Mouse (Mus musculus) left cerebral cortex, postnatal 4 days (tissue): ENCODE data around the gene Mex3d. TPM values are rescaled to one million over a fixed set of nuclear protein-coding genes. Genes with fewer than 3 reads are reported as not detected.

Source experiments
- DNase-seq: peaks from one replicate; pipeline ENCODE4 v3.0.0-alpha.2; 2022
- intact Hi-C: fragments of 180-260 bp; cut with DNase I; formaldehyde crosslinking; loops from one replicate; pipeline ENCODE4 v1.15.1; 2025
- total RNA-seq, 2 experiments: library from RNA; stranded (reverse); gene quantifications; 2 replicates each; pipeline ENCODE4 v1.2.3; 2021

Gene Mex3d
- total RNA-seq, 2 experiments from 2014 or later = 75.5 to 80.1 TPM

DNA sequence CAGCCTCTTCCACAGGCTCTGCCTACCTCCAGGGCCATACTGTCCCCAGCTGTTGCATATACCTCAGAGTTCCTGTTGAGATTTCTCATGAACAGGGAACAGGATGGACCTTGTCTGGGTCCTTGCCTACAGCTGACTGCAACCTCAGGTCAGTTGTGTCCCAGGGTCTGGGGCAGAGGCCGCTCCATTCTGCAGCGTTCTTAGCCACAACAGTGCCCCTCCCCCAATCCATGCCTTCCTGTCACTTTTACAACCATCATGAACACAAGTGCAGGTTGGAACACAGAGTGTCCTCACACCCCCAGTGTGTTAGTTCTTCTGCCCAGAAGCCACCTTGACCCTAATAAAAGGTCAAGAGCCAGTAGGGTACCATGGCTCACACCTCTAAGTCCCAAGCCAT is 1.3 kb upstream of the Mex3d start:
- intact Hi-C loops = no loop called here
- DNase-seq = no peak

DNA sequence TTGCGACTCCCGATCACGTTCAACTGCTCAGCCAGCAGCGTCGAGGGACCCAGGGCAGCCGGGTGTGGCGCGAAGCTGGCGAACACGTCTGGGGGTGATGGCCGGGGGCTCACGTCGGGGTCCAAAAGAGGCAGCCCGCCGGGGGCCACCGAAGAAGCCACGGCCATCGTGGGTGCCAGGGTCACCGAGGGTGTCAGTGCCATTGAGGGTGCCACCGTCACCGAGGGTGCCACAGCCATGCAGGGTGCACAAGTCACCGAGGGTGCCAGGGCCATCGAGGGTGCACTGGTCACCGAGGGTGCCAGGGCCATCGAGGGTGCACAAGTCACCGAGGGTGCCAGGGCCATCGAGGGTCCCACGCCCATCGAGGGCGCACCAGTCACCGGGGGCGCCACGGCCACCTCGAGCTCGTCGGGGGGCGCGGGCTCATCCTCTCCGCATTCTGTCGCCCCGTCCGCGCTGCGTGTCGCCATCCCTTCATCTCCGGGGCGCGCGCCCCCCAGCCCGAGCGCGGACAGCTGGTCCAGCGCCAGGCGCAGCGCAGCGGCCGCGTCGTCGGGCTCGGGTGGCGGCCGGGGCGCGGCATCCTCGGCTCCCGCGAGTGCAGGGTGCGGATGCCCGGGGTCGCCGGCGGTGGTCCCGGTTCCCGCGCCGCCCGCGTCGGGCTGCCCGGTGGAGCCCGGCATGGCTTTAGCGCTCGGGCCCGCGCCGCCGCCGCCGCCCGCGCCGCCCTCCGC is 556 bp downstream of the Mex3d start:
- no peak for DNase-seq
- intact Hi-C loops = no loop called here

DNA sequence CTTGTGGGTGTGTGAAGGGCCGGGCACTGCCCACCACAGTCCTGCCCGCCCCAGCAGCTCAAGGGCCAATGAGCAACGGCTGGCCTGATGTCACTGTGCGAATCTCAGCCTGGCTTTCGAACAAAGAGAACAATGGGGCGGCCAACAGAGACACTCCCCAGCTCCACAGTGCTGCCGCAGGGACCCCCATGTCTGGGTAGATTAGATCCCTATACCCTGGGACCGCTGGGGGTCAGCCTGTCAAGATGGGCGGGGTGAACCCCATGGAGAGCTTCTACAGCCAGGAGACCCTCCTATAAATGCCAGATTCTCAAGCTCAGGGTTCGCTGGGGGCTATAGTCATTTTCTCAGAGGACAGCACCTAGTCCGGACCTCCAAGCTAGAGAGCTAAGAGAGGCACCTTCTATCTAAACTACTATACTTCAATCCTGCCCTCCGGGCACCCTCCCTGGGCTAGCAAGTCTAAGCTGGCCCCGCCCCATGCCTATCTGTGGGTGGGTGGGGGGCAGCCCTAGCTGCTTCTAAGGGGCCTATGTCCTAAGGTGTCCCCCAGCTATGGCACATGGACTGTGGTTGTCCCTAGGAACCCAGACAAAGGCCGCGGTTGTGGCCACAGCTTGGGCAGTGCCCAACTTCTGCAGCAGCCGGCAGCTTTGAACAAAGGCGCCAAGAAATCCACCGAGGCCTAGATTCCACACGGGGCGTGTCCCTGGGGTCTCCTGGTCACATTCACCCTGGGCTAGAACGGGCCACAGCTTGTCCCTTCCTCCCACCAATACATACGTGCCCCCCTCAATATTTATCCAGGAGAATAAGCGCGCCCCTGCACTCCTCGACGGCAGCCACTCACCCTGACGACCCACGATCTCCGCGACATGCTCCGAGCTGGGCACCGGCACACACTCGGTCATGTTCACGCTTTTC is 1.4 kb downstream of the Mex3d start:
- DNase-seq = peak; percentile 76
- intact Hi-C loops = no loop called here

DNA sequence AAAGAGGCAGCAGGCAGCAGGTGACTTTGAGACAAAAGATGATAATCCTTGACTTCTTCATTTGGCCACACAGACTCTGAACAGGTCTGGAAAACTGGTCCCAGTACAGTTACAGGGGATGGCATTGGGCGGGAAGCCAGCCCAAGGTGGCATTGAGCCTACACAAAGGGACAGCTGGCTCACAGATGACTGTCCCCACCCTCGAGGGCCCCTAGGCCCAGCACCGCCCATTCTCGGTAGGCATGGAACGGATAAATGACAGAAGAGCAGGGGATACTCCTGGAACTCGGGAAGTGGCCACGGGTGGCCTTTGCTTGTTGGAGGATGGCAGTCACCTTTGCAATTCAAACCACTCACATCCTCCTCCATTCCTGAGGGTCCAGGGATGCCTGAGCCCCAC is 2.1 kb downstream of the Mex3d start:
- peak; percentile 83 for DNase-seq
- intact Hi-C loops = no loop called here

DNA sequence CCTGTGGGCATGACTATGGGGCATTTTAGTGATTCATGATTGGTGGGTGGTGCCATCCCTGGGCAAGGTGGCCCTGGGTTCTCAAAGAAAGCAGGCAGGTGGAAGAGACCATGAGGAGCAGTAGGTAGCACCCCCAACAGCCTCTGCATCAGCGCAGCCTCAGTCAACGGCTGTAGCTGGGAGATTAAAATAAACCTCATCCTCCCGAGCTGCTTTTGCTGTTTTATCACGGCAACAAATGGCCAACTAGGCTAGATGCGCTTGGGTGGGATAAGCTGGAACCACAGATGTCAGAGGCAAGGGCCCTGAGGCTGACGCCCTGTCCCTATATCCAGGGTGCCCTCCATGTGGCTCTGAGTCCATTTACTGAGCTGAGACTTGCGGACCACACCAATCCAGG is 2.8 kb downstream of the Mex3d start:
- intact Hi-C loops = no loop called here
- no peak for DNase-seq

DNA sequence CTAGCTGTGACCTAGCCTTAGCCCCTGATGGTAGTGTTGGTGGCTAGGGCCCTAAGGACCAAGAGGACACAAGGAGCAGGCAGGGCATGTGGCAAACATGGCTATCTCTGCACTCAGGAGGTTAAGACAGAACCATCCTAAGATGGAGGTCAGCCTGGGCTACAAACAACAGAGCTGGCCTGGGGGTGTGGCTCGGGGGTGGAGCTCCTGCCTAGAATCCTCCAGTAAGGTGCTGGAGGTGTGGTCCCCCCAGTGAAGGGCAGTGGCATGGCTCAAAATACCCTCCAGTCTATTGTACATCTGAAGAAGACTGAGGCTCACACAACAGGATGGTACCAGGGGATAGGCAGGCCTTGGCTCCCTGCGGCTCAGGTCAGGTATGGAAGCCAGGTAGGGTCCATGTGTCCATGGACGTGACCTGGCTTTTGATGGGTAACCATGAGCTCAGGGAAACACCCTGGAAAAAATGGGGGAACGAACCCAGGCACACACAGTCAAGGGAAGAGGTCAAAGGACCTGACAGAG is 3.3 kb downstream of the Mex3d start:
- DNase-seq = no peak
- intact Hi-C loops = no loop called here

DNA sequence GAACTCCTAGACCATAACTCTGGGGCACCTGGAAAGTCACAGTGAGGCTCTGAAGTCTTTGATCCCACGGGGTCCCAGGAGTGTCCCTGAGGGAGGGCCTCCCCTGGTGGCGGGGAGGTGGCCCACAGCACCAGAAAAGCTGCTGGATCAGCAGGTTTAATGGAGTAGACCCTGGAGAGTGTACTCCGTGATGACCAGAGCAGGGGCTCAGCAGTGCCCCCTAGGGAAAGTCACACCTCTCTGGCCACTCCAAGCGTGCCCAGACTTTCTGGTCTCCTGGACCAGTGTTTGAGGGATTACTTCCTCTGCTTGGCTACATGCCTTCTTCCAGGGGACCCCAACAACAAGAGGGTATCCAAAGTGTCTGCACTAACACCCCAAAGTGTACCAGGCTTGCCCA is 4.0 kb downstream of the Mex3d start:
- DNase-seq = no peak
- intact Hi-C loops = no loop called here

DNA sequence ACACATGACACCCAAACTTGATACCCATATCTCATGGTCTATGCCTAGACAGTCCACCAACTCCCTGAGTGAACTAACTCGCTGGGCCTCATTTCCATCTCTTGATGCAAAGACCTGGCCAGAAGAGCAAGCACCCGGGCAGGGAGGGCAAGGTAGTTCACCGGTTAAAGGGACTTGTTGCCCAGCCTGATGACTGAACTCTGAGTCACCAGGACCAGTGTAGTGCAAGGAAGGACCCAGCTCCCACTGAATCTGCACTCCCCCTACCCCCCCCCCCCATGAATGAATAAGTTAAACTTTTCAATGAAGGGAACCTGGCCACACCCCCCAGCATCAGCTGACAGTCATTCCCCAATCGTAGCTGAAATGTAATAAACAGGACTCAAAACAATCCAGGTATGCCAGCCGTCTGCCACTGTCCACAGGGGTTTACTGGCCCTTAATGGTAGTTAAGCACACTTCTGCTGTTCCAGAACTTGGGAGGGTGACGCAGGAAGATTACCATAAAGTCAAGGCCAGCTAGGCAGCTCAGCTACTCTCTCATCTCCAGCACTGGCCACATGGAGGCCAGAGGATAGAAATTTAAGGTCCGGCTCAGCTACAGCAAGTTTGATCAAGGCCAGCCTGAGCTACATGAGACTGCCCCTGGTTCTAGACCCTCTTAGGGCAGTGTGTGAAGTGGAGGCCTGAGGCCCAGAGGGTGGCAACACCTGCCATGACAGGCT is 4.7 kb downstream of the Mex3d start:
- intact Hi-C loops = no loop called here
- no peak for DNase-seq

DNA sequence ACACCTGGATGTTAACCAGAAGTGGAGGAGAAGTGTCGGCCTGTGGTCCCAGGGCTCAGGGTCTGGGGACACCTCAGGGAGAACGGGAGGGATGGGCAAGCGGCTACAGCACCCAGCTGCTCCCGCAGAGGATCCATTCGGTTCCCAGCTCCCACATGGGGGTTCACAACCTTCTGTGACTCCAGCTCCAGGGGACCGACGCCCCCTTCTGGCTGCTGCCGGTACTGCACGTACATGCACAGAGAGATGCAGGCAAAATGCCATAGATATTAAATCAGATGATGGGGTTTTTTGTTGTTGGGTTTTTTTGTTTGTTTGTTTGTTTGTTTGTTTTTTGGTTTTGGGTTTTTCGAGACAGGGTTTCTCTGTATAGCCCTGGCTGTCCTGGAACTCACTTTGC is 9.7 kb downstream of the Mex3d start:
- DNase-seq = peak; percentile 57
- intact Hi-C loops = loop anchor here (5.0 kb wide), 1 partner anchor 35 kb away; no protein-coding TSS in a partner anchor

DNA sequence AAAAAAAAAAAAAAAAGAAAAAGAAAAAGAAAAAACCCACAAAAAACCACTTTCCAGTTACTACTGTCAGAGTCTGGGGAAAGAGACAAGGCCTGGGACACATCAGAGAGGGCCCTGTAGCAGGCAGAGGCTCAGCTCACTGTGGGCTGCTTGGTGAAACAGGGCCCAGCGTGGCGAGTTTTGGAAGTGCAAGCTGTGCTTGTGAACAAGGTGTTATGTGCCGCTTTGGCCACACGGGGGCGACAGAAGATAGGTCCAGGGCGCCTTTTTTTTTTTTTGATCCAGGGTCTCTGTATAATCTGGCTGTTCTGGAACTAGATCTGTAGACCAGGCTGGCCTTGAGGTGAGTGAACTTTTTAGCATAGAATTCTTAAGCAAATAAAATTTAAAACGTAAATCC is 11.3 kb downstream of the Mex3d start:
- intact Hi-C loops = loop anchor here (5.0 kb wide), 1 partner anchor 34 kb away; no protein-coding TSS in a partner anchor
- peak; percentile 97 for DNase-seq

DNA sequence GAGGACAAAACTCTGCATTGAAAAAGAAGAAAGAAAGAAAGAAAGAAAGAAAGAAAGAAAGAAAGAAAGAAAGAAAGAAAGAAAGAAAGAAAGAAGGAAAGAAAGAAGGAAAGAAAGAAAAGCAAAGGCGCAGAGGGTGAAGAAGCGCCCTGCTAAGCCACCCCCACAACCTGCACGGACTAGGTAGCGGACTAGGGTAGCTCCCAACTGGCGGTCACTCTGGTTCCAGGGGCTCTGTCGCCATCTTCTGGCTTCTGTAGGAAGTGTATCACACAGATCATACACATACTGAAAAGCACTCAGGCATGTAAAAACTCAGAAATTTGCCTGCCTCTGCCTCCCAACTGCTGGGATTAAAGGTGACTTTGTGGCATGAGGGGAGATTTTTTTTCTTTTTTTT is 13.4 kb downstream of the Mex3d start:
- peak; percentile 76 for DNase-seq
- intact Hi-C loops = no loop called here

DNA sequence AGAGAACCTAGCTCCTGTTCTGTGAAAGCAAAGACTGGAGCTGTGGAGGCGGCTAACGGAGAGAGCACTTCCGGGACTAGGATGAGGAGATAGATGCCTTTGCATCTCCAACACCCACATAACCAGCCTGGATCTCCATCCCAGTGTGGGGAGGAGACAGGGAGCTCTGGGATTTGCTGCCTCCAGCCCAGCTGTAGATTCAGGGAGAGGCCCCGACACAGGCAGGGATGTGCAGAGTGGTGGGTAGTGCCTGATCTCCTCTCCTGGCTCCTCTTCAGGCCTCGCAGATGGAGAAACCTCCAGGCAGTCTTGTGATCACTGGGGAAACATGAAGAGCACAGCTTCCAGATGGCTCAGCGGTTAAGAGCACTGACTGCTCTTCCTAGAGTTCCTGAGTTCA is 14.8 kb downstream of the Mex3d start:
- DNase-seq = no peak
- intact Hi-C loops = no loop called here

DNA sequence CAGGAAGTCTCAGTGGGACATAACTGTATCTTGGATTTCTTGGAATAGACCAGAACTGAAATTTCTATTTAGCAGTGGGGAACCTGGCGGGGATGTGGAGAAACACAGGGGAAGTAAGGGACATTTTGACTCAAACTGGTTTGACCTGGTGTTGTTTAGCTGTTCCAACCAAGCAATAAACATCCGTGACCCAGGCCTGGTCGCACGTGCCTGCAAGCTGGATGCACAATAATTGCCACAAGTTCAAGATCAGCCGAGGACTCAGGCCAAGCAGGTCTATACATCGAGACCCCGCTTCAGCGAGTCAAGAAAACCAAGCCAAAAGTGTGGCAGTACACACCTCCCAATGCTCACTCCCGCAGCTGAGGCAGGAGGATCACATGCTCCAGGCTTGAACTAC is 15.5 kb downstream of the Mex3d start:
- no peak for DNase-seq
- intact Hi-C loops = no loop called here

DNA sequence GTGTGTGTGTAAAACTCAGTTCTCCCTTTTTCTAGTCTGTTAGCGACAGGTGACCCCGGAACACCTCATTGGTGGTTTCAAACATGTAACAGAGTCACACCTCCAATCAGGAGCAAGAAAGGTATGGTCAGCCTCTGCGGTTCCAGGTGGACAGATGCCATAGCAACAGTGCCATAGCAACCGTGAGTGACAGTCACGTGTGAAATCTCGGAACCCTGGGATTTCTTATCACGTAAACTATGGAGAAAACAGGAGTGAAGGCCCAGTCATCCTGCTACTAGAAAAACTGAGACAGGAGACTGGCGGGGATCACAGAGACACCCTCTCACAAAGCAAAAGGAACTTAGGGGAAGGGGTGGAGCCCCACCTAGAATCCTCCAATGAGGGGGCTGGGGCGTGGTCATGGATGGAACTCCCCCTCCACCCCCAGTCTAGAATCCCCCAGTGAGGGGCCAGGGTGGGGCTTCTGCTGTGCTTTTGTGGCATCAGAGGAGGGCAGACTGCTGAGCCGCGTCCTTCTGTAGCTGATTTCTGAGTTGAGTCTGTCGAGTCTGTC is 16.0 kb downstream of the Mex3d start:
- peak; percentile 61 for DNase-seq
- intact Hi-C loops = no loop called here

DNA sequence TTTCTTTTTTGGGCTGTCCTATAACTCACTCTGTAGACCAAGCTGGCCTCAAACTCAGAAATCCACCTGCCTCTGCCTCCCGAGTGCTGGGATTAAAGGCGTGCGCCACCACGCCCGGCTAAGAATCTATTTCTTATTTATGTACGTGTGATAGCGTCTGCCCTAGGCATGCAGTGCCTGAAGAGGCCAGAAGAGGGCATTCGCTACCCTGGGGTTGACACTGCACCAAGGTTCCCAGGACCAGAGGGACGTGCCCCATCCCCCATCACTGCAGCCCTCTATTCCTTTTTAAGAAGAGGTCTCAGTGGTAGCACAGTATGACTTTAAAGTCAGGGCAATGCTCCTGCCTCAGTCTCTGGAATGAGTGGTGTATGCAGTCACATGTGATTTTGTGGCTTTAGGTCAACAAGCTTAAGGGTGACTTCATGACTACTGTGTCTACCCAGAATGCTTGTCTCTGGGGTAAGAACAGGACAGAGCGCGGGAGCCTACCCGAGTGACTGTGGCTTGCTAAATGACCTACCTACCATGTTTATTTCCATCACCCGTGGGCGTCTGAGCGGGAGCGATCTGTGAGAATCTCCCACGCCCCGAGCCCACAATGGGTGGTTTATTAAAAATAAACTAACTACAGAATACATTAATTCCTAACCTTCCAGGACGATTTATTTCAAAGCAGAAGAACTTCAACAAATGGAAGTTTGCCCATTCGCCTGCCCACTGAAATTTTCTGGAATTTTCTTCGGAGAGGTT is 17.3 kb downstream of the Mex3d start:
- intact Hi-C loops = no loop called here

DNA sequence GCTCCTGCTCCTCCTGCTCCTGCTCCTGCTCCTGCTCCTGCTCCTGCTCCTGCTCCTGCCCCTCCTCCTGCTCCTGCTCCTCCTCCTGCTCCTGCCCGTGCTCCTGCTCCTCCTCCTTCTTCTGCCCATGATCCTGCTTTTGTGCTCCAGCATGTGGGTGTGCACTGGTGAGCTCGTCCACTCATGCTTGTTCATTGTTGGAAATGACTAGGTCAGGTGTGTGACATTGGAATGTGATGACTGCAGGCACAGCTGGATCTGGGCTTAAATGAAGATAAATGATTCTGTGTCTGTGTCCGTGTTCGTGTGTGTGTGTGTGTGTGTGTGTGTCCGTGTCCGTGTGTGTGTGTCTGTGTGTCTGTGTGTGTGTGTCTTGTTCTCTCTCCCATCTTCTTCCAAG is 19.1 kb downstream of the Mex3d start:
- intact Hi-C loops = no loop called here
- DNase-seq = no peak

More for the DNA sequence above, 17.3 kb downstream of the Mex3d start:
- DNase-seq = no peak

DNA sequence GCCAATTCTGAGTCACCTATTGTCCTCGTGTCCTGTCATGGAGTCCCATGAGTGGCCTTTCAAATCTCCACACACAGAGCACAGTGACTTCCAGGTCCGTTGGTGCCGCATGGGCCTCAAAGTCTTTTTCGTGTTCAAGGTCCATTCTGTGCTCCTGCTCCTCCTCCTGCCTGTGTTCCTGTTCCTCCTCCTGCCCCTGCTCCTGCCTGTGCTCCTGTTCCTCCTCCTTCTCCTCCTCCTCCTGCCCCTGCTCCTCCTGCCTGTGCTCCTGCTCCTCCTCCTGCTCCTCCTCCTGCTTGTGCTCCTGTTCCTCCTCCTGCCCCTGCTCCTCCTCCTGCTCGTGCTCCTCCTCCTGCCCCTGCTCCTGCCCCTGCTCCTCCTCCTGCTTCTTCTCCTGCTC is 19.5 kb downstream of the Mex3d start:
- no peak for DNase-seq
- intact Hi-C loops = no loop called here

DNA sequence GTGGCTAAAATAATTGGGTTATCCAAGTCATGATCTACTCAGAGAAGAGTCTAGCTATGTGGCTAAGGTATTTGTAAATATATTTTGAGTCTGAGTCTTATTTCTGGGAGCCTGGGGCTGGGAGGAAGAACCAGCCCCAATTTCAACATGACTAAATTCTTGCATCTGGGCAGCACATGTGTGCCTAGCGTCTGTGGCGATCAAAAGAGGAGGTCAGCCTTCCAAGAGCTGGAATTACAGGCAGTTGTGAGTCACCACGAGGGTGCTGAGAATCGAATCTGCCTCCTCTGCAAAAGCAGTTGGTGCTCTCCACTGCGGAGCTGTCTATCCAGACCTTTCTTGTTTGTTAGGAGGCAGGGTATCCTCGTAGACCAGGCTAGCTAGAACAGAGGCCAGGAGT is 21.7 kb downstream of the Mex3d start:
- intact Hi-C loops = no loop called here
- no peak for DNase-seq

DNA sequence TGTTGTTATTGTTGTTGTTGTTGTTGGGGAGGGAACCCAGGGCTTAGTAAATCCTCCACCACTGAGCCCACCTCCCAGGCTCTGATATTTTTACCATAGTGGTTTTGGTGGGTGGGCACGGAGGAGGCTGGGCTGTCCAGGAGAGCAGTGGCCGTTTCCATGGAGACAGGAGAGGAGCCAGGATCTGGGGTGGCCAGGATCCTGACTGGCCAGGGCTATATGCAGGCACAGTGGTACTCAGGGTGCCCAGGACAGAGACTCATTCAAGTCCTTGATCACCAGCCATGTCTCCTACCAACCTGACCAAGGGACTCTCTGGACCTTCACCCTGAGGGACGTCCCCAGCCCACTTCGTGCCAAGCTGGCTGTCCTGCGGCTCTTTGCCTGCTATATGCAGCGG is 23.7 kb downstream of the Mex3d start:
- intact Hi-C loops = no loop called here
- DNase-seq = no peak

DNA sequence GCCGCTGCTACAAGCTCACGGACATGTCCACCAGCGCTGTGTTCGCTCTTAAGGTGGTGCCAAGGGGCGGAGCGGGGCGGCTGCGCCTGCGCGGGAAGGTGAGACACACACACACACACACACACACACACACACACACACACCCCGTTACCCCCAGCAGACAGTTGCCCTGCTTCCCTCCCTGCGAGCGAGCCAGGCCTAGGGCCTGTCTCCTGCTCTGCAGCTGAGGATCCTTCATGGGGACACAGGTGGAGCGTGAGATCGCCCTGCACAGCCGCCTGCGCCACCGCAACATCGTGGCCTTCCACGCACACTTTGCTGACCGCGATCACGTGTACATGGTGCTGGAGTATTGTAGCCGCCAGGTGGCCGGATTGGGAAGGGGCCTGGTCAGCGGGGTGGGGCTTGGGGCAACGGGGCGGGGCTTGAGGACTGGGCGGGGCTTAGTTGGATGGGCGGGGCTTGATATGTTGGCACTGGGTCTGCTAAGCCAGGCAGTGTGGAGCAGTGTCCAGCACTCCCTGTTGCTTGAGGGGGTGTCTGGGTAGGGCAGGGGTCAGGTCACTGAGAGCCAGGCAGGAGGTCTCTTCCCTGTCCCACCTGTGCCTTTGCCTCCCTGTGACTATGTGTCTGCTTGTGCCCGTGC is 29.3 kb downstream of the Mex3d start:
- no peak for DNase-seq

More for the DNA sequence above, 29.3 kb downstream of the Mex3d start:
- intact Hi-C loops = no loop called here
